Mouse (Mus musculus): ENCODE measurements around the gene Cacnb3. TPM values are rescaled to one million over a fixed set of nuclear protein-coding genes. Genes with fewer than 3 reads are reported as not detected.

Gene Cacnb3
- total RNA-seq, 1 experiment, result 32.0 TPM

DNA sequence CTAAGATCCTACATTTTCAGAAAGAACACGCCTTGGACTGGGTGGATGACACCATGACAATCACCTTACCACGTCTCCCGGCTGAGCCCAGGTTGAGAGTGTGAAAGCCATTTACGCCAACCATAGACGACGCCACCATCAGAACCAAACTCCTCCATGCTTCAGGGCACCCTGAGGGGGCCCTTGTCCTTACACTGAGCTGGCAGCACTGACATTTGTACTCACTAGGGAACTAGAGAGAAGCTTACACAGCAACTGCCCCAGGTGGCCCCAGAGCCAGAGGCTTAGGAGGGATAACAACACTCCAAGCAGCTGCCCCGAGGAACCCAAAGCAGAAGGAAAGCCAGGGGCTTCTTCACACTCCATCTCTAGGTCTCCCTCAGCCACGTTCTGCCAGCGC lies 23.9 kb upstream of the Cacnb3 start:
- in situ Hi-C loops (cut with MboI; ENCODE audit: low sequenced_read_pairs in 2 of 2, unreplicated experiment in 2 of 2), result no loop called here
- TF ChIP-seq HCFC1 (IDR thresholded peaks at IDR 0.05; ENCODE audit: borderline replicate concordance, insufficient read depth, low read length), result no peak
- TF ChIP-seq CHD2 (IDR thresholded peaks at IDR 0.05; ENCODE audit: low read depth, low read length), result no peak
- TF ChIP-seq ZNF384 (IDR thresholded peaks at IDR 0.05; ENCODE audit: low read depth, low read length), result no peak
- TF ChIP-seq MAFK (IDR thresholded peaks at IDR 0.05; ENCODE audit: insufficient read depth, low read depth, low read length), result no peak
- no peak for TF ChIP-seq ZC3H11A (IDR thresholded peaks at IDR 0.05; ENCODE audit: borderline replicate concordance, low read depth, low read length)
- Histone ChIP-seq H3K9ac (ENCODE audit: insufficient read depth, low read depth, low read length, poor library complexity, severe bottlenecking) (no peak overlapping the region), H3K4me3 (ENCODE audit: insufficient read depth in 1 of 2, low read depth in 1 of 2, low read length in 2 of 2, poor library complexity in 1 of 2, severe bottlenecking in 1 of 2) (no peak overlapping the region), H3K27ac (ENCODE audit: insufficient read depth, low read depth, low read length, poor library complexity, severe bottlenecking) (no peak overlapping the region), H3K9me3 (ENCODE audit: control insufficient read depth, insufficient read depth, low read depth, low read length) (no peaks in the 10 kb centered on the region), H3K36me3 (ENCODE audit: control insufficient read depth, insufficient read depth, low read length, poor library complexity, severe bottlenecking) (no peaks in the 10 kb centered on the region), H3K4me1 (ENCODE audit: control insufficient read depth in 2 of 2, insufficient read depth in 2 of 2, low read length in 2 of 2, poor library complexity in 1 of 2) (peaks cover 0 to 22% of the 10 kb centered on the region in 2 experiments; a peak in 3 of 4 replicates)
- no peak for DNase-seq (ENCODE audit: low read depth, low spot score)

DNA sequence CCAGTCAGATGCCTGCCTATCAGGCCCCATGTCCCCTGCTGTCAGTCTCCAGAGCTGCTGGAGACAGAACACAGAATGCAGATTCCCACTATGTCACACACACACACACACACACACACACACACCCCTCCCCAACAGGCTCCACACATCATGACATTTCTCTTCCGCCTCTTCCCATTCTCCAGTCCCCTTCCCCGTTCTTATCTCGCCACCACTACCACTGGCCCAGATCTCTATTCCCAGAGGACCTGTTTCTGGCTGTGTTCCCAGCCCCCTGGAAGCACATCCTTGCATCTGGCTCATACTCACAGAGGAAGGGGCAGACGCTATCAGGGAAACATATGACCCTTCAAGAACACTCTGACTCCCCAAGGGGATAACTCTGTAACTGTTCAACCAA lies 23.1 kb upstream of the Cacnb3 start:
- no peak overlapping the region for H3K9ac ChIP-seq (ENCODE audit: insufficient read depth, low read depth, low read length, poor library complexity, severe bottlenecking)
- no peak for DNase-seq (ENCODE audit: low read depth, low spot score)
- in situ Hi-C loops (cut with MboI; ENCODE audit: low sequenced_read_pairs in 2 of 2, unreplicated experiment in 2 of 2), result no loop called here
- no peak for TF ChIP-seq HCFC1 (IDR thresholded peaks at IDR 0.05; ENCODE audit: borderline replicate concordance, insufficient read depth, low read length)
- H3K27ac ChIP-seq (ENCODE audit: insufficient read depth, low read depth, low read length, poor library complexity, severe bottlenecking), result no peak overlapping the region
- H3K9me3 ChIP-seq (ENCODE audit: control insufficient read depth, insufficient read depth, low read depth, low read length), result no peaks in the 10 kb centered on the region
- H3K4me1 ChIP-seq (ENCODE audit: control insufficient read depth in 2 of 2, insufficient read depth in 2 of 2, low read length in 2 of 2, poor library complexity in 1 of 2), result peaks cover 0 to 15% of the 10 kb centered on the region in 2 experiments; a peak in 3 of 4 replicates
- no peak overlapping the region for H3K4me3 ChIP-seq (ENCODE audit: insufficient read depth in 1 of 2, low read depth in 1 of 2, low read length in 2 of 2, poor library complexity in 1 of 2, severe bottlenecking in 1 of 2)
- H3K36me3 ChIP-seq (ENCODE audit: control insufficient read depth, insufficient read depth, low read length, poor library complexity, severe bottlenecking), result no peaks in the 10 kb centered on the region

DNA sequence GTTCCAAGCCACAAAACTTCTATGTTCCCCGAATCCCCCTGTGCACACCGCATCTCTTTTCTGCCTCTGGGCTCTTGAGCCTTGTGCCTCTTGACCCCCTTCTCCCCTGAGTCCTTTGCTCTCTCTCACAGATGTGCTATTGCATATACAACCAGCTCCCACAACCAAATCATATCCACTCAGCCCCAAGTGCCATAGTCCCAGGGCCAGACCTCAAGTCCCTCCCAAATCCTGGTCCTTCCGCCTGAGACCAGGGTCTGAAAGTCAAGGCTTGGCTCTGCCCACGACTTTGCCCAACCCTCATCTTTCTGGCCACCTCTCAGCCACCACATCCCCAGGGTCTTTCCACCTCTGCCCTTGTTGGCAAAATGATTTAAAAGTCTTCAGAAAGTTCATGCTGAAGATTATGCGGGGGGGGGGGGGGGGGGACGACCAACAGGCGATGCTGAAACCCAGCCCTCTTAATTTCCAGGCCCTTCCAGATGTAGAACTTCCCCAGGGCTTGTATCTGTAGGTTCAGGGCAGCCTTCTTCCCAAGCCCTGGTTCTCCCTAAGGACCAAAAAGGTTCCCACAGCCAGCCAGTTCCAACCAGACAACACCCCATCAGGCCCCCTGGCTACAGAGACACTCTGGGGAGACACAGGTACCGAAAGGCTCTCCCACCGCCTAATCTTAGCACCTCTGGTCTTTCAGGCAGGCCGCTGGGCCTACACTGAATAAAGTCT lies 22.4 kb upstream of the Cacnb3 start:
- Histone ChIP-seq H3K4me1 (ENCODE audit: control insufficient read depth in 2 of 2, insufficient read depth in 2 of 2, low read length in 2 of 2, poor library complexity in 1 of 2) (peaks cover 0 to 12% of the 10 kb centered on the region in 2 experiments; a peak in 3 of 4 replicates), H3K27ac (ENCODE audit: insufficient read depth, low read depth, low read length, poor library complexity, severe bottlenecking) (no peak overlapping the region), H3K9ac (ENCODE audit: insufficient read depth, low read depth, low read length, poor library complexity, severe bottlenecking) (no peak overlapping the region; the same call in 1 of the 2 replicates), H3K9me3 (ENCODE audit: control insufficient read depth, insufficient read depth, low read depth, low read length) (no peaks in the 10 kb centered on the region), H3K4me3 (ENCODE audit: insufficient read depth in 1 of 2, low read depth in 1 of 2, low read length in 2 of 2, poor library complexity in 1 of 2, severe bottlenecking in 1 of 2) (peak overlapping the region; percentile 84 to 85; a peak in 3 of 4 replicates), H3K36me3 (ENCODE audit: control insufficient read depth, insufficient read depth, low read length, poor library complexity, severe bottlenecking) (no peaks in the 10 kb centered on the region)
- in situ Hi-C loops (cut with MboI; ENCODE audit: low sequenced_read_pairs in 2 of 2, unreplicated experiment in 2 of 2), result no loop called here
- no peak for DNase-seq (ENCODE audit: low read depth, low spot score)
- TF ChIP-seq CHD2 (IDR thresholded peaks at IDR 0.05; ENCODE audit: low read depth, low read length) (no peak), ZNF384 (IDR thresholded peaks at IDR 0.05; ENCODE audit: low read depth, low read length) (no peak), HCFC1 (IDR thresholded peaks at IDR 0.05; ENCODE audit: borderline replicate concordance, insufficient read depth, low read length) (no peak), MAFK (IDR thresholded peaks at IDR 0.05; ENCODE audit: insufficient read depth, low read depth, low read length) (no peak), ZC3H11A (IDR thresholded peaks at IDR 0.05; ENCODE audit: borderline replicate concordance, low read depth, low read length) (no peak)

DNA sequence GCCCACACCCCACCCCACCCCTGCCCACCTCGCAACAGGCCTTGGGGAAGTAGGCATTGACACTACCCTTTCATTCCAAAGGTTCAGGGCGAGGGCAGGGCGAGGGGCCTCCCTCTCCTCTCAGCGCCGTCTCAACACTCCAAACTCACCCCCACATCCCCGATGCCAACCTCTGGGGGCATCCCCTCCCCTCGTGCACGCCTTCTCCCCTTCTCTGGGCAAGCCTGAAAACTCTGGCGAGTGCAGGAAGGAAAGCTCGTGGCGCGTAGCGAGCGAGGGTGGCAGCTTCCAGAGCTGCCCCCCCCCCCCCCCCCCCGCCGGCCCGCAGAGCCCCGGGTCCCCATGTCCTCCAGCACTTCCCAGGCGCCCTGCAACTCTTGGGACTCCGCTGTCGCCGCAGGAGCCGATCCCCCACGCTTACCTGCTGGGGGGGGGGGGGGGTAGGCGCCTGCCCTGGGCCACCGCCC lies 21.8 kb upstream of the Cacnb3 start:
- in situ Hi-C loops (cut with MboI; ENCODE audit: low sequenced_read_pairs in 2 of 2, unreplicated experiment in 2 of 2), result no loop called here
- no peaks in the 10 kb centered on the region for H3K36me3 ChIP-seq (ENCODE audit: control insufficient read depth, insufficient read depth, low read length, poor library complexity, severe bottlenecking)
- DNase-seq (ENCODE audit: low read depth, low spot score), result no peak
- H3K9me3 ChIP-seq (ENCODE audit: control insufficient read depth, insufficient read depth, low read depth, low read length), result no peaks in the 10 kb centered on the region
- H3K27ac ChIP-seq (ENCODE audit: insufficient read depth, low read depth, low read length, poor library complexity, severe bottlenecking), result no peak overlapping the region
- TF ChIP-seq ZNF384 (IDR thresholded peaks at IDR 0.05; ENCODE audit: low read depth, low read length), result no peak
- no peak for TF ChIP-seq ZC3H11A (IDR thresholded peaks at IDR 0.05; ENCODE audit: borderline replicate concordance, low read depth, low read length)
- no peak for TF ChIP-seq HCFC1 (IDR thresholded peaks at IDR 0.05; ENCODE audit: borderline replicate concordance, insufficient read depth, low read length)
- TF ChIP-seq MAFK (IDR thresholded peaks at IDR 0.05; ENCODE audit: insufficient read depth, low read depth, low read length), result no peak
- no peak for TF ChIP-seq CHD2 (IDR thresholded peaks at IDR 0.05; ENCODE audit: low read depth, low read length)
- H3K4me1 ChIP-seq (ENCODE audit: control insufficient read depth in 2 of 2, insufficient read depth in 2 of 2, low read length in 2 of 2, poor library complexity in 1 of 2), result peaks cover 0 to 6% of the 10 kb centered on the region in 2 experiments; a peak in 1 of 4 replicates
- H3K4me3 ChIP-seq (ENCODE audit: insufficient read depth in 1 of 2, low read depth in 1 of 2, low read length in 2 of 2, poor library complexity in 1 of 2, severe bottlenecking in 1 of 2), result peak overlapping the region; percentile 84 to 85
- H3K9ac ChIP-seq (ENCODE audit: insufficient read depth, low read depth, low read length, poor library complexity, severe bottlenecking), result peak overlapping the region; percentile 23; the same call in 1 of the 2 replicates

Measured in ES-E14 (cell line).